Mouse (Mus musculus): ENCODE data around the gene 5530401A14Rik. TPM values are rescaled to one million over a fixed set of nuclear protein-coding genes. Genes with fewer than 3 reads are reported as not detected.

Gene 5530401A14Rik
- polyA plus RNA-seq (2014; fragmentation: Illumina TruSeq; extraction: RNeasy Lipid Tissue Mini Kit (QIAGEN cat#74804)) = not detected

DNA sequence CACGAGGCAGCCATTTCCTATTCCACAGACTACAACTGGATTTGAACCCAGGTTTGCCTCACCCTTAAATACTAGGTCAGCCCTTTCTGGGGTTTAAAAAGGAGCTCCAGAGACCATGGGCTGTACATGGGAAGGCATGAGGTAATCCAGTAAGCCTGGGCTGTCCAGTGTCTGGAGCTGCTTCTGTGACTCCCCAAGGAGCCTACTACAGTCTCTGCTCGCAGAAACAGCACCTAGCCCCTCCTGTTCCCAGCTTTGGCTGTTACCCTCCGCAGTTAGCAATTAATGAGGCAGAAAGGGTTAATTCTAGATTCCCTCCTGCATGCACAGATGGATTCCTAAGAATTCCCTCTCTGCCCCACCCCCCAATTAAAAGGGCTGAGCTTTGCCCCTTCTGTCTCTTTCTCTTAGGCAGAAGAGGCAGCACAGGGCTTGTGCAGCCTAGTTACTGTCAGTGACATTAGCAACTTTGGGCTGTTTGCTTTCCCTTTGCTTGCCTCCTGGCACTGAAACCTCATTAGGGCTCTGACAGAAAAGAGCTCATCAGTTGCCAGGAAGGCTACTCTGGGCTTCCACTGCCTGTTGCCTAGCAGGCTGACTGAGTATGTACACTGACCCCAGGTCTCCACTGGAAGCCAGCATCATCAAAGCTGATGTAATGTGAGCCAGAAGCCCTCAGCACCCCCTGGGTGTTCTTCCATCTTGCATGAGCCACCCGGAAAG lies at the start of gene 5530401A14Rik:
Gene 5530401A14Rik (plus strand): TSS at position 424 of the 723 bp plus-strand sequence.

Other genes starting within 250 kb of the 5530401A14Rik start
- 6.8 TPM for gene Asic2, start 107.8 kb downstream of the 5530401A14Rik start, polyA plus RNA-seq (2014; fragmentation: Illumina TruSeq; extraction: RNeasy Lipid Tissue Mini Kit (QIAGEN cat#74804))
- 2.3 TPM for gene Ccl2, start 174.9 kb downstream of the 5530401A14Rik start, polyA plus RNA-seq (2014; fragmentation: Illumina TruSeq; extraction: RNeasy Lipid Tissue Mini Kit (QIAGEN cat#74804))
- not detected for gene Gm17268, start 177.9 kb downstream of the 5530401A14Rik start, polyA plus RNA-seq (2014; fragmentation: Illumina TruSeq; extraction: RNeasy Lipid Tissue Mini Kit (QIAGEN cat#74804))
- 1.8 TPM for gene Ccl7, start 185.0 kb downstream of the 5530401A14Rik start, polyA plus RNA-seq (2014; fragmentation: Illumina TruSeq; extraction: RNeasy Lipid Tissue Mini Kit (QIAGEN cat#74804))
- gene Ccl11, start 197.2 kb downstream of the 5530401A14Rik start, polyA plus RNA-seq (2014; fragmentation: Illumina TruSeq; extraction: RNeasy Lipid Tissue Mini Kit (QIAGEN cat#74804)) = 8.8 TPM
- gene Ccl12, start 241.2 kb downstream of the 5530401A14Rik start, polyA plus RNA-seq (2014; fragmentation: Illumina TruSeq; extraction: RNeasy Lipid Tissue Mini Kit (QIAGEN cat#74804)) = 8.2 TPM

Measured in ovary, adult 10 weeks (tissue).